Comparison of ENCODE assay signal across 7 mouse cellular contexts in the genomic region with DNA sequence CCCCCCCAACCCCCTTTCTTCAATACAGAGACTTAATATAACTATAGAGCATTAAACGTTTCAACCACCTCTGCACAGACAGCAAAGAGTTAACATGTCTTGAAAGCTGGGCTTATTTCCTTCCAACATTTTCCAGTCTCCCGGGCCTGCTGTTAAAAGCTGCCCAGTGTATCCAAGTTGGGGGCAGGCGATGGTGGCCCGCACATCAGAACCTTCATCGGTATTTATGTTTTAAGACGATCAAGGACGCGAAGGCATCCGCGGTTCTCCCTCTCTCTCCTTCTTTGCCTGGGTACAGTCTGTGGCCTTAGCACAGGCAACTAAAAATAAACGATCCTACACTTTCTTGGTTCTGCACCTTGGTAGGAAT. TPM values are rescaled to one million over a fixed set of nuclear protein-coding genes. Genes with fewer than 3 reads are reported as not detected.
DNase-seq lines count a peak whose midpoint lies in the region; ATAC-seq and TF ChIP-seq lines count a peak whose summit lies in the region.

No protein-coding gene starts in this region.

- H3K9me3 ChIP-seq in lung, embryonic 15.5 days, result no peaks in the 10 kb centered on the region
- H3K9me3 ChIP-seq in intestine, embryonic 16.5 days (ENCODE audit: control insufficient read depth, low read length), result no peaks in the 10 kb centered on the region
- H3K9me3 ChIP-seq in neural tube, embryonic 15.5 days (replicated peaks), result no peaks in the 10 kb centered on the region

- H3K9ac ChIP-seq in lung, embryonic 15.5 days, result peak overlapping the region; percentile 81
- peak overlapping the region; percentile 91 for H3K9ac ChIP-seq in intestine, embryonic 16.5 days (ENCODE audit: low read depth, low read length)
- peak overlapping the region; percentile 50 for H3K9ac ChIP-seq in neural tube, embryonic 15.5 days (replicated peaks)

- no peak; the same call in 1 of the 2 replicates for ATAC-seq in lung, embryonic 15.5 days (ENCODE audit: borderline replicate concordance, extremely low read depth, low FRiP score, low TSS enrichment)
- no peak for ATAC-seq in intestine, embryonic 16.5 days
- ATAC-seq in neural tube, embryonic 15.5 days (ENCODE audit: low FRiP score), result no peak

- no peaks in the 10 kb centered on the region for H3K27me3 ChIP-seq in lung, embryonic 15.5 days
- H3K27me3 ChIP-seq in intestine, embryonic 16.5 days (replicated peaks; ENCODE audit: control insufficient read depth, insufficient read depth, low read length), result no peaks in the 10 kb centered on the region
- no peaks in the 10 kb centered on the region for H3K27me3 ChIP-seq in neural tube, embryonic 15.5 days (replicated peaks)

- peak overlapping the region; percentile 73 for H3K4me3 ChIP-seq in lung, embryonic 15.5 days
- H3K4me3 ChIP-seq in embryonic fibroblast, embryonic 13.5 days (ENCODE audit: insufficient read depth, low read length), result peak overlapping the region; percentile 83
- H3K4me3 ChIP-seq in intestine, embryonic 16.5 days (ENCODE audit: low read length), result peak overlapping the region; percentile 87
- peak overlapping the region; percentile 59 for H3K4me3 ChIP-seq in neural tube, embryonic 15.5 days (replicated peaks)

- peaks cover 39% of the 10 kb centered on the region for H3K4me1 ChIP-seq in lung, embryonic 15.5 days
- peaks cover 19% of the 10 kb centered on the region for H3K4me1 ChIP-seq in embryonic fibroblast, embryonic 13.5 days (ENCODE audit: control insufficient read depth, insufficient read depth, low read length)
- H3K4me1 ChIP-seq in intestine, embryonic 16.5 days (ENCODE audit: control insufficient read depth, insufficient read depth, low read length), result peaks cover 37% of the 10 kb centered on the region
- H3K4me1 ChIP-seq in neural tube, embryonic 15.5 days, result peaks cover 19% of the 10 kb centered on the region

- TF ChIP-seq CTCF in embryonic fibroblast, embryonic 13.5 days (IDR thresholded peaks at IDR 0.05; ENCODE audit: borderline replicate concordance, insufficient read depth, low read length), result no peak

- peak overlapping the region; percentile 86 for H3K27ac ChIP-seq in lung, embryonic 15.5 days
- peak overlapping the region; percentile 75 for H3K27ac ChIP-seq in embryonic fibroblast, embryonic 13.5 days (ENCODE audit: insufficient read depth, low read length)
- H3K27ac ChIP-seq in intestine, embryonic 16.5 days (ENCODE audit: low read length), result peak overlapping the region; percentile 84
- H3K27ac ChIP-seq in neural tube, embryonic 15.5 days (replicated peaks), result peak overlapping the region; percentile 63

- no peak for DNase-seq in lung, postnatal 10 days
- DNase-seq in ovary, postnatal 36 days (ENCODE audit: low spot score), result no peak
- no peak for DNase-seq in testis, postnatal 14 days (ENCODE audit: low spot score)

- peaks cover 36% of the 10 kb centered on the region for H3K36me3 ChIP-seq in lung, embryonic 15.5 days
- H3K36me3 ChIP-seq in intestine, embryonic 16.5 days (ENCODE audit: control insufficient read depth, insufficient read depth, low read length), result peaks cover 9% of the 10 kb centered on the region; the same call in 1 of the 2 replicates
- H3K36me3 ChIP-seq in neural tube, embryonic 15.5 days, result no peaks in the 10 kb centered on the region

- H3K4me2 ChIP-seq in lung, embryonic 15.5 days, result peak overlapping the region; percentile 67
- peak overlapping the region; percentile 80 for H3K4me2 ChIP-seq in intestine, embryonic 16.5 days (ENCODE audit: low read depth, low read length)
- peak overlapping the region; percentile 98 for H3K4me2 ChIP-seq in neural tube, embryonic 15.5 days

- no peak; the same call in 1 of the 2 replicates for TF ChIP-seq POLR2A in embryonic fibroblast, embryonic 13.5 days (IDR thresholded peaks at IDR 0.05; ENCODE audit: low read depth, low read length)

- under 1% methylated on average over 11 of the region's 11 CpGs for WGBS in lung, embryonic 15.5 days
- 0% methylated on average over 11 of the region's 11 CpGs for WGBS in intestine, embryonic 16.5 days
- WGBS in neural tube, embryonic 15.5 days, result under 1% methylated on average over 11 of the region's 11 CpGs

RNA-seq across cellular contexts. Expression of gene Cdk1, which starts 0.9 kb away (rescaled TPM):
- 634 and 641 TPM in 2 replicates for polyA plus RNA-seq in lung, embryonic 15.5 days (2015; fragmentation: Nextera tagmentation; extraction: Ambion mirVana)
- 160 and 200 TPM in 2 replicates for polyA plus RNA-seq in embryonic fibroblast, embryonic 13.5 days (2011; ENCODE audit: insufficient read length, low read depth, missing spikeins)
- polyA plus RNA-seq in intestine, embryonic 16.5 days (2015; fragmentation: Nextera tagmentation; extraction: Ambion mirVana), result 339 and 377 TPM in 2 replicates
- 54.8 and 142 TPM in 2 replicates for polyA plus RNA-seq in neural tube, embryonic 15.5 days (2015; fragmentation: Nextera tagmentation; extraction: Ambion mirVana)

RNA-seq across cellular contexts. Expression of gene Ank3, which starts 46.7 kb away (rescaled TPM):
- polyA plus RNA-seq in lung, embryonic 15.5 days (2015; fragmentation: Nextera tagmentation; extraction: Ambion mirVana), result 16.5 and 18.0 TPM in 2 replicates
- 21.6 and 25.7 TPM in 2 replicates for polyA plus RNA-seq in embryonic fibroblast, embryonic 13.5 days (2011; ENCODE audit: insufficient read length, low read depth, missing spikeins)
- polyA plus RNA-seq in intestine, embryonic 16.5 days (2015; fragmentation: Nextera tagmentation; extraction: Ambion mirVana), result 21.7 and 26.8 TPM in 2 replicates
- 84.8 and 89.5 TPM in 2 replicates for polyA plus RNA-seq in neural tube, embryonic 15.5 days (2015; fragmentation: Nextera tagmentation; extraction: Ambion mirVana)
